Mouse (Mus musculus): ENCODE results near the gene Zrsr1. TPM values are rescaled to one million over a fixed set of nuclear protein-coding genes. Genes with fewer than 3 reads are reported as not detected.

Gene Zrsr1
- polyA plus RNA-seq (2012; rRNA removed): 2.1 and 2.6 TPM in 2 replicates

DNA sequence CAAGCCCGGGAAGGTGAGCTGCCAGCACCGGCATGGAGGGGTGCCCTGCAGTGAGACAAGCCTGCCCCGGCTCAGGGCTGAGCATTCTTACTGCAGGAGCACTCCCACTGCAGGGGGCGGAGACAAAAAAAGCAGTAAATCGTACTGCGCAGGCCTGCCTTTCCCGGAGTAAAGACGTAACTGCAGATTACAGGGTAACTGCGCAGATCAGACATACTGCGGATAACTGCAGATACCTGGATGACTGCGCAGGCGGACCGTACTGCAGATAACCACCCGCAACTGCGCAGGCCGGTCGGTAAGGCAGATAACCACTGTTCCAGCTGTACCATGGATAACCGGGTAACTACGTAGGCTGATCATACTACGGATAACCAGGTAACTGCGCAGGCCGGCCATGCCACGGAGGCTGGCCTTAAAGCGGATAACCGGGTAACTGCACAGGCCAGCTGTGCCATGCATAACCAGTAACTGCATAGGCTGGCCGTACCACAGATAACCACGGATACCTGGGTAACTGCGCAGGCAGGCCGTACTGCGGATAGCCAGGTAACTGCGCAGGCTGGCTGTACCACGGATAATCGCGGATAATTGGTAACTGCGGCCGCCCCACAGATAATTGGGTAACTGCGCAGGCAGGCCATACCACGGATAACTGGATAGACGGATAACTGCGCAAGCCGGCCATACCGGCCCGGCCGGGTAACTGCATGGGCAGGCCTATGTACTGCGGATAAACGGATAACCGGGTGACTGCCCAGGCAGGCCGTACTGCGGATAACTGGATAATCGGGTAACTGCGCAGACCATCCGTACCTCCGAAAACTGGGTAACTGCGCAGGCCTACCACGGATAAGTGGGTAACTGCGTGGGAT is at the start of gene Zrsr1:
TSS of gene Zrsr1 (plus strand) at position 171 of the 875 bp plus-strand sequence.
- H3K4me1 ChIP-seq (ENCODE audit: control insufficient read depth, insufficient read depth, low read length): peaks cover 11% of the 10 kb centered on the region
- H3K27ac ChIP-seq (ENCODE audit: control insufficient read depth, insufficient read depth, low read depth, low read length): peak within 1 kb of the TSS; percentile 97
- TF ChIP-seq CTCF (IDR thresholded peaks at IDR 0.05; ENCODE audit: control insufficient read depth, insufficient read depth, insufficient replicate concordance, low read depth, low read length): no peak
- peak; percentile 49; the same call in 1 of the 2 replicates for TF ChIP-seq POLR2A (IDR thresholded peaks at IDR 0.05; ENCODE audit: control insufficient read depth, low read depth, low read length)
- no peaks in the 10 kb centered on the region for H3K27me3 ChIP-seq (ENCODE audit: control insufficient read depth, insufficient read depth, low read length)
- peak within 1 kb of the TSS; percentile 94 for H3K4me3 ChIP-seq (ENCODE audit: control insufficient read depth, low read depth, low read length)
- H3K36me3 ChIP-seq (ENCODE audit: control insufficient read depth, insufficient read depth, low read length): no peaks in the 10 kb centered on the region

DNA sequence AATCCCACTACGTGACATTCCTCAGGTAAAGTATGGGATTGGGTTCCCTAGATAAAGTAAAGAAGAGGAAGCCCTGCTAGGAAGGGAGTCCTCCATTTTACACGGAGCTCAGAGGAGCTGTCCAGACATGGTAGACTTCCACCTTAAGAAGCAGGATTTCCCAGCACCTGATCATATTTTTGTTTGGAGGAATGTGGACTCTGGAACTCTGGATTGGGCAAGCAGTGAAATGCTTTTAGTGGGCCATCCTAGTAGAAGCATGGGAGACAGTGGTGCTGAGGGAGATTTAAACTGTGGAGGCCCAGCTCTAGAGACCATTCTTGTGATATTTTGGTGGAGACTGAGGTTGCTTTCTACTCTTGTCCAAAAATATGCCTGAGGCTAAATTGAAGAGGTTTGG is 49.3 kb upstream of the Zrsr1 start:
- H3K4me1 ChIP-seq (ENCODE audit: control insufficient read depth, insufficient read depth, low read length): peaks cover 2% of the 10 kb centered on the region; the same call in 1 of the 2 replicates
- TF ChIP-seq POLR2A (IDR thresholded peaks at IDR 0.05; ENCODE audit: control insufficient read depth, low read depth, low read length): no peak
- TF ChIP-seq CTCF (IDR thresholded peaks at IDR 0.05; ENCODE audit: control insufficient read depth, insufficient read depth, insufficient replicate concordance, low read depth, low read length): no peak
- no peak overlapping the region for H3K4me3 ChIP-seq (ENCODE audit: control insufficient read depth, low read depth, low read length)
- no peaks in the 10 kb centered on the region for H3K36me3 ChIP-seq (ENCODE audit: control insufficient read depth, insufficient read depth, low read length)
- no peaks in the 10 kb centered on the region for H3K27me3 ChIP-seq (ENCODE audit: control insufficient read depth, insufficient read depth, low read length)
- H3K27ac ChIP-seq (ENCODE audit: control insufficient read depth, insufficient read depth, low read depth, low read length): no peak overlapping the region

DNA sequence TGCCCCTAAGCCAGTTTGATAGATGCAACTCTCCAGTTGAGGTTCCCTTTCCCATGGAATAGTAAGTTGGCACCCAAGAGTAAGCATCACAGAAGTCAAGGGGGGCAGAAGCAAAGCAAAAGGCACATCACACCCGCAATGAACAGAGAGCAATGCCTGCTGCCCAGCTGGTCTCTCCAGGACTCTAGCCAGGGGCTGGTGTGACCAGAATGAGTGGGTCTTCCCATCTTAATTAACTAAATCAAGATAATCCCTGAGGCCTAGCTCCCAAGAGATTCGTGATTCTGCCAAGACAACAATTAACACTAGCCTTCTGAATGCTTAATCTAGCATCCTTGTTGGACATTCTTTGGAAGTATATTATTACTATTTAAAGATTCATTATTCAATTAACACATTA is 48.2 kb upstream of the Zrsr1 start:
- Histone ChIP-seq H3K27me3 (ENCODE audit: control insufficient read depth, insufficient read depth, low read length) (no peaks in the 10 kb centered on the region), H3K4me3 (ENCODE audit: control insufficient read depth, low read depth, low read length) (no peak overlapping the region), H3K36me3 (ENCODE audit: control insufficient read depth, insufficient read depth, low read length) (no peaks in the 10 kb centered on the region), H3K27ac (ENCODE audit: control insufficient read depth, insufficient read depth, low read depth, low read length) (no peak overlapping the region), H3K4me1 (ENCODE audit: control insufficient read depth, insufficient read depth, low read length) (no peaks in the 10 kb centered on the region)
- TF ChIP-seq CTCF (IDR thresholded peaks at IDR 0.05; ENCODE audit: control insufficient read depth, insufficient read depth, insufficient replicate concordance, low read depth, low read length): no peak
- no peak for TF ChIP-seq POLR2A (IDR thresholded peaks at IDR 0.05; ENCODE audit: control insufficient read depth, low read depth, low read length)

DNA sequence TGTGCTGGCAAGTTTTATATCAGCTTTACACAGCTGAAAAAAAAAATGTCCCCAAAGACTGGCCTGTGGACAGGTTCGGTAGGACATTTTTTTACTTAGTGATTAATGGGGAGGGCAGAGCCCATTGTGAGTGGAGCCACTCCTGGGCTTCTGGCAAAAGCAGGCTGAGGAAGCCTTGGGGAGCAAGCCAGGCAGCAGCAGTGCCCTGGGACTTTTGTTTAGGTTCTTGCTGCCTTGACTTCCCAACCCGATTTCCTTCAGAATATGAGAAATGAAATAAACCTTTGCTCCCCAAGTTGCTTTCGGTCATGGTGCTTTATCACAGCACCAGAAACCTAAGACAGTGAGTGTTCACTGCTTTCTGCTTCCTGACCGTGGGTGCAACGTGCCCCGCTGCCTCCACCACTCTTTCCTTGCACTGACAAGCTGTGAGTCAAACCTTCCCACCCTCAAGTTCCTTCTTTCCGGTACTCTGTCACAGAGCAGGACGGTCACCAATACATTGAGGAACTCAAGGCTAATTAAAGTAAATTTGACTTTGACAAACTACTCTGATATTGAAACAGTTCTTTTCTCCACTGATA is 43.1 kb upstream of the Zrsr1 start:
- H3K27me3 ChIP-seq (ENCODE audit: control insufficient read depth, insufficient read depth, low read length): no peaks in the 10 kb centered on the region
- H3K27ac ChIP-seq (ENCODE audit: control insufficient read depth, insufficient read depth, low read depth, low read length): no peak overlapping the region
- H3K4me3 ChIP-seq (ENCODE audit: control insufficient read depth, low read depth, low read length): no peak overlapping the region
- no peaks in the 10 kb centered on the region for H3K4me1 ChIP-seq (ENCODE audit: control insufficient read depth, insufficient read depth, low read length)
- no peaks in the 10 kb centered on the region for H3K36me3 ChIP-seq (ENCODE audit: control insufficient read depth, insufficient read depth, low read length)
- TF ChIP-seq CTCF (IDR thresholded peaks at IDR 0.05; ENCODE audit: control insufficient read depth, insufficient read depth, insufficient replicate concordance, low read depth, low read length) (no peak), POLR2A (IDR thresholded peaks at IDR 0.05; ENCODE audit: control insufficient read depth, low read depth, low read length) (no peak)

DNA sequence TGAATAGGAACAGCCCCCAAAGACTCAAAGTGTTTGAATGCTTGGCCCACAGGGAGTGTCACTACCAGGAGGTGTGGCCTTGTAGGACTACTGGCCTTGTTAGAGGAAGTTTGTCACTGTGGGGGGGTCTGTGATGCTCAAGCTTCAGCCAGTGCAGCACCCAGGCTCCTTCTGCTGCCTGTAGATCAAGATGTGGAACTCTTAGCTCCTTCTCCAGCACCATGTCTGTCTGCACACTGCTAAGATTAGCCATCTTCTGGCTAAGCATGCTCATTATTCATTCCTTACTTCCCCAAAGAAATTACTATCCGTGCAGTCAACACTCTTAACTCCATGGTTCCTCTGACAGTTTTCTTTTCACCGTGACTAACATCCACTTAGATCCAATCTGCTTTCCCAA is 41.7 kb upstream of the Zrsr1 start:
- Histone ChIP-seq H3K27ac (ENCODE audit: control insufficient read depth, insufficient read depth, low read depth, low read length) (no peak overlapping the region), H3K4me1 (ENCODE audit: control insufficient read depth, insufficient read depth, low read length) (no peaks in the 10 kb centered on the region), H3K4me3 (ENCODE audit: control insufficient read depth, low read depth, low read length) (no peak overlapping the region), H3K36me3 (ENCODE audit: control insufficient read depth, insufficient read depth, low read length) (no peaks in the 10 kb centered on the region), H3K27me3 (ENCODE audit: control insufficient read depth, insufficient read depth, low read length) (no peaks in the 10 kb centered on the region)
- no peak for TF ChIP-seq CTCF (IDR thresholded peaks at IDR 0.05; ENCODE audit: control insufficient read depth, insufficient read depth, insufficient replicate concordance, low read depth, low read length)
- no peak for TF ChIP-seq POLR2A (IDR thresholded peaks at IDR 0.05; ENCODE audit: control insufficient read depth, low read depth, low read length)

DNA sequence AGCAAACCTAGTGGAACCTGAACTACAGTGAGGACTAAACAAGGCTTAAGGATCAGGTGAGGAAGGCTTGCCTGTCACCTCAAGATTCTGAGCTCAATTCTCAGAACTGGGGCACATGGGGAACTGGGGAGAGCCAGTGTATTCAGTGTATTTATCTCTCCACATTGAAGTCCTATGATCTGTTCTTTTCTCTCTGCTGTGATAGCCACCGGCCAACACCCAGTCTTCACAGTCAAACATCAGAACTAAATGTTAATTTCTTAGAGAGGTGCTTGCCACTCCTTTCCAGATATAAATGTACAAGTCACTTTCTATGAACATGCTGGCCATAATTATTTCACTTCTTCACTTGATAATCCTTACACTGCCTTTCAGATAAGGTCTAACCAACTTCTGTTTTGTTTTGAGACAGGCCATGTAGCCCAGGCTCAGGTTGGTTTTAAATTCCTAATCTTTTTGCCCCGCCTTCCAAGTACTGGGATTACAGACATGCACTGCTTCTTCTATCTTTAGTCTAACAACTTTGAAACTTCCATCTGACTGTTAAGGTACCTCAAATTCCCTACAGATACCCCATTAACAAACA is 40.4 kb upstream of the Zrsr1 start:
- no peak for TF ChIP-seq POLR2A (IDR thresholded peaks at IDR 0.05; ENCODE audit: control insufficient read depth, low read depth, low read length)
- no peak for TF ChIP-seq CTCF (IDR thresholded peaks at IDR 0.05; ENCODE audit: control insufficient read depth, insufficient read depth, insufficient replicate concordance, low read depth, low read length)
- Histone ChIP-seq H3K4me3 (ENCODE audit: control insufficient read depth, low read depth, low read length) (no peak overlapping the region), H3K27me3 (ENCODE audit: control insufficient read depth, insufficient read depth, low read length) (no peaks in the 10 kb centered on the region), H3K36me3 (ENCODE audit: control insufficient read depth, insufficient read depth, low read length) (no peaks in the 10 kb centered on the region), H3K27ac (ENCODE audit: control insufficient read depth, insufficient read depth, low read depth, low read length) (no peak overlapping the region), H3K4me1 (ENCODE audit: control insufficient read depth, insufficient read depth, low read length) (no peaks in the 10 kb centered on the region)

DNA sequence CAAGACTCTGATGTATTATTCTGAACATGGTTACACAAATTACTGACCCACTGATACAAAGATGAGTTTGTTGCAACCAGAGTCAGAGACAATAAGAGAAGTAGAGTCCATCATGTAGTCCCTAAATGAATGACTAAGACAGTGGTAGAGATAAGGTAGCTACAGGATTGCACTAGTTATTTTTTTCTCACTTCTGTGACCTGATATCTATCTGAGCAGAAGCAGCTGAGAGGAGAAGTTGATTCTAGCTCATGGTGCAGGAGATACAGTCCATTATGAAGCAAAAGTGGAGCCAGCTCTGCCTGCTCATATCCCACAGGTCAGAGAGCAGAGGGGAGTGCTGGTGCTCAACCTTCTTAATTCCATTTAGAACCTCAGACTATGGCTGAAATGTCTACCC is 39.6 kb upstream of the Zrsr1 start:
- Histone ChIP-seq H3K36me3 (ENCODE audit: control insufficient read depth, insufficient read depth, low read length) (no peaks in the 10 kb centered on the region), H3K27me3 (ENCODE audit: control insufficient read depth, insufficient read depth, low read length) (no peaks in the 10 kb centered on the region), H3K4me3 (ENCODE audit: control insufficient read depth, low read depth, low read length) (no peak overlapping the region), H3K4me1 (ENCODE audit: control insufficient read depth, insufficient read depth, low read length) (no peaks in the 10 kb centered on the region), H3K27ac (ENCODE audit: control insufficient read depth, insufficient read depth, low read depth, low read length) (no peak overlapping the region)
- TF ChIP-seq CTCF (IDR thresholded peaks at IDR 0.05; ENCODE audit: control insufficient read depth, insufficient read depth, insufficient replicate concordance, low read depth, low read length) (no peak), POLR2A (IDR thresholded peaks at IDR 0.05; ENCODE audit: control insufficient read depth, low read depth, low read length) (no peak)
